Mouse (Mus musculus) adipose tissue, adult 10 weeks (tissue): Measurements from ENCODE around the gene Odaph. TPM values are rescaled to one million over a fixed set of nuclear protein-coding genes. Genes with fewer than 3 reads are reported as not detected.

Experiments used
- polyA plus RNA-seq: library from polyadenylated mRNA; stranded (reverse); fragments of 350-450 nt; fragmentation: Illumina TruSeq; extraction: RNeasy Lipid Tissue Mini Kit (QIAGEN cat#74804); gene quantifications from one replicate; pipeline ENCODE4 v1.2.3, GENCODE M21; 2014; ENCODE audit warnings: low read depth, low replicate concordance

Odaph gene
- polyA plus RNA-seq = not detected

GRCm38 (mm10) chr5:91987236-91987635 lies at the start of gene Odaph:
Gene Odaph (plus strand): TSS chr5:91987475.

GRCm38 (mm10) chr5:91962639-91963440 lies 24.4 kb upstream of the Odaph start, which contains the start of gene Rchy1:
Gene Rchy1 (minus strand): TSS chr5:91963068.

DNA sequence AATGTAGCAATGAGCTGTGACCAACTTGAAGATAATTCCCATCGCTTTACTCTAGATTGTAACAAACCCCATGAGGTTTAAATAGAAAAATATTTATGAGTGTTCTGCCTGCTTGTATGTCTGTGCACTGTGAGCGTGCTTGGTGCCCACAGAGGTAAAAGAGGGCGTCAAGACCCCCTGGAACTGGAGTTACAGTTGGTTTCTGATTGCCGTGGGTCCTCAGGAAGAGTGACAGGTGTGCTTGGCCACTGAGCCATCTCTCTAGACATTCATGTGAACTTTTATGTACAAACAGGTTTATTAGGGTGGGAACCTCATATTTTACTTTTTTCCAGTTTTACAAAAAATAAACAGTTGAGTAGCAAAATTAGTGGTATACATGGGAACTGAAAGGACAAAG lies 56.5 kb downstream of the Odaph start, which contains the start of gene Cdkl2:
Gene Cdkl2, minus strand, starts transcription at position 101 of the 400 bp plus-strand sequence.

Other genes with a start within 250 kb of the Odaph start
- 50.4 TPM for gene Rchy1, start 24.4 kb upstream of the Odaph start, polyA plus RNA-seq
- gene Cdkl2, start 56.4 kb downstream of the Odaph start, polyA plus RNA-seq = 12.0 TPM
- gene G3bp2, start 96.2 kb downstream of the Odaph start, polyA plus RNA-seq = 92.9 TPM
- 93.0 TPM for gene Uso1, start 150.5 kb downstream of the Odaph start, polyA plus RNA-seq
- gene U90926, start 227.9 kb downstream of the Odaph start, polyA plus RNA-seq = not detected